Mouse (Mus musculus): Measurements from ENCODE around the gene Myh4. TPM values are rescaled to one million over a fixed set of nuclear protein-coding genes. Genes with fewer than 3 reads are reported as not detected.

Myh4 gene
- total RNA-seq, 2 experiments from 2014 or later: 0.07 to 0.15 TPM

DNA sequence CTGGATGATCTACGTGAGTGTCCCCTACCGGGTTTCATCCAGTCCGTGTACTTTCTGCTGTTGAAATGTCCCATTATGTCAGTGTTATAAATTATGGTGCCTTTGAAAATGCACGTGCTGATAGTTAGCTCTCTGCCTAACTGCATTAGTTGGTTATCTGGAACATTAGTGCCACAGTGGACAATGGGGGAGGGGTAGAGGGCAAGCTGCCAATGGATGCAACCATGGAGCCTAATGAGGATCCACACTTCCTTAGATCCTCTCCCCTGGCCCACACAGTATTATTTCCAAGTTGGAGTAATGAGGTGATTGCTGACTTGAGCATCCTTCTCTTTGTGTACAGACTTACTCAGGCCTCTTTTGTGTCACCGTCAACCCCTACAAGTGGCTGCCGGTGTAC, 3.2 kb downstream of the Myh4 start:
- DNase-seq (ENCODE audit: low spot score in 2 of 2): no peak
- no peak for TF ChIP-seq CTCF (conservative IDR thresholded peaks at IDR 0.05)
- Histone ChIP-seq H3K4me3 (no peak overlapping the region), H3K27ac (no peak overlapping the region)

DNA sequence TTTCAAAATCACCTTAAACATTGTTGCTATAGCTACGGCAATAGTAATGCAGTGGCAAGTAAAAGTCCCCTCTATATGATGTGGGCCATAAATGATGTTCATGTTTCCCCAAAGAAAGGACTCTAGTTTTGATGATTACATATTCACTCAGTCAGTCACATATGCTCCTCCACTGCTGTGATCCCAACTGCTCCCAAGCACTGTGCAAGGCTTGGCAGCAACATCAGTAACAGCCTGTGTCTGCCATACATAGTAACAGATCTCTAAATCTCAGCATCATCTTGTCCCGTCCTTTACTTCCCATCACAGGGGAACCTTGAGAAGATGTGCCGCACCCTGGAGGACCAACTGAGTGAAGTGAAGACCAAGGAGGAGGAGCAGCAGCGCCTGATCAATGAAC, 15.9 kb downstream of the Myh4 start:
- Histone ChIP-seq H3K27ac (no peak overlapping the region), H3K4me3 (no peak overlapping the region)
- DNase-seq (ENCODE audit: low spot score in 2 of 2): peak; percentile 42
- TF ChIP-seq CTCF (conservative IDR thresholded peaks at IDR 0.05): no peak

- no peak overlapping the region for H3K4me3 ChIP-seq
- DNase-seq (ENCODE audit: low spot score in 2 of 2): no peak
- no peak for TF ChIP-seq CTCF (conservative IDR thresholded peaks at IDR 0.05)
- no peak overlapping the region for H3K27ac ChIP-seq
Measured at GRCm38 (mm10) chr11:67257048-67257447, 19.2 kb downstream of the Myh4 start.

DNA sequence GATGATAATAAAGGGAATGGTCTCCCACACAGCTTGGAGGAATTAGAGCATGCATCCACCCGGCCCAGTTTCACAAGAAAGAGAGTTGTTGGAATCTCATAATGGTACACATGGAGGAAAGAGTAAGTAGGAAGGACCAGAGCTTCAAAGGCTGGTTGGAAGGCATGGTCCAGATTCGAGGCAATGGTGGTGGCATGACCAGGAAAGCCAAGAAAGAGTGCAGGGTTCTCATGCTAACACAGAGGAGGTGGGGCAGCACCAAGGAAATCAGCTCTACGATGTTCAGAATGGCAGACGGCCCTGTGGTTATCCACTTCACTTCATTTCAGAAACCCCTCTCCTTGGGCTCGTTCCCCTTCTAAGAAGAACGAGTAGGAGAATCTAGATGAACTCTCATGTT, 23.1 kb downstream of the Myh4 start:
- no peak for TF ChIP-seq CTCF (conservative IDR thresholded peaks at IDR 0.05)
- no peak overlapping the region for H3K4me3 ChIP-seq

DNA sequence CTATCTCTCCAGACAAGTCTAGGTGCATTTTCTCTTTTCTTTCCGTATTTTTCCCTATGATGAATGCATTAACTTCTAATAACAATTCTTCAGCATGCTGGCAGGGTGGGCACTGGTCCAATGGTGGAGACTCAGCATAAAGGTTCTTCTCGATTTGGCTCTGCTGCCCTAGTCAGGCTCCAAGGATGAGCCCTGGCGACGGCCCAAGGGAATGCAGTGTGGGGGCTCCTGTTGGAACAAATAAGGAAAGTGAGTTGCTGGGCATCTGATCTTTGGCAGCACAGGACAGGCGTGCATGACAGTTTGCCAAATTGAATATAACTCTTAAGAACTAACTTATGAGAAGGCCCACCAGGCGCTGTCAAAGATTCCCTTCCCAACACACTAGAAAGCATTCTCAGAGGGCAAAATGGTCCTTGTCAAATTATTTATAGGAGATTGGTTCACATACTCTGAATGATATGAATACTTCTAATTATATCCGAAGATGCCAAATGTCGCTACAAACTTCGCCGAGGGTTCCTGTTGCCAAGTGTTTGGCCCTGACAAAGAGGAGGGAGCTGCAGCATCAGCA, 38.9 kb downstream of the Myh4 start, which contains the start of gene Myh8:
Myh8 (plus strand) TSS at position 524 of the 574 bp plus-strand sequence.
- DNase-seq (ENCODE audit: low spot score in 2 of 2): no peak
- TF ChIP-seq CTCF (conservative IDR thresholded peaks at IDR 0.05): no peak
- no peak within 1 kb of the TSS for H3K27ac ChIP-seq
- H3K4me3 ChIP-seq: no peak within 1 kb of the TSS

More for the DNA sequence above, 23.1 kb downstream of the Myh4 start:
- no peak for DNase-seq (ENCODE audit: low spot score in 2 of 2)
- H3K27ac ChIP-seq: no peak overlapping the region

DNA sequence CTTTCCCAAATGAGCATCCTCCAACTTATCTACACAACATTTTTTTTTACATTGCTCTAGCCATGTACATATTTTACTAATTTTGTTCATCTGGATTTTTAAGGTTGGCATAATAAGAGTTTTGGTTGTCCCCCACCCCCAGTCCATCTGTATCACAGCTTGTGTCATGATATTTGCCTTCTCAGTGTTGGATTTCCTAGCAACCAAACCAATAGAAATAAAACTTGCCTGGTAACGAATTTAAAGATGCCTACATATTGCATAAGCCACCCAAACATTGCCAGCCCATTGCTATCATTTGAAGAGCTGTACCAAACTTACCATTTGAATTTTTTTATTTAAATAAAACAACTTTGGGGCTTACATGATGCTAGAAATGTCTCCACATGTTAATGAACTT, 55.6 kb downstream of the Myh4 start:
- DNase-seq (ENCODE audit: low spot score in 2 of 2): peak; percentile 30 to 48
- Histone ChIP-seq H3K4me3 (no peak overlapping the region), H3K27ac (peak overlapping the region; percentile 77)
- TF ChIP-seq CTCF (conservative IDR thresholded peaks at IDR 0.05): no peak

Other genes starting within 250 kb of the Myh4 start
- under 1 TPM; 0.44 to 0.95 TPM for gene Tmem220, start 212.9 kb upstream of the Myh4 start, total RNA-seq (2021)
- 10 to 100 TPM; 27.7 to 29.3 TPM for gene Adprm, start 185.4 kb upstream of the Myh4 start, total RNA-seq (2021)
- gene Sco1, start 185.4 kb upstream of the Myh4 start, total RNA-seq (2021): 10 to 100 TPM in 1 of 2 experiments, 1 to 10 TPM in 1; 9.4 to 10.6 TPM
- under 1 TPM; 0.67 to 0.91 TPM for gene Myh3, start 159.7 kb upstream of the Myh4 start, total RNA-seq (2021)
- under 1 TPM; 0.10 to 0.18 TPM for gene Myh2, start 67.0 kb upstream of the Myh4 start, total RNA-seq (2021)
- gene Myh1, start 38.0 kb upstream of the Myh4 start, total RNA-seq (2021): under 1 TPM; 0.17 to 0.20 TPM
- gene Myh8, start 39.1 kb downstream of the Myh4 start, total RNA-seq (2021): 1 to 10 TPM; 1.3 to 1.4 TPM
- under 1 TPM; 0.10 to 0.12 TPM for gene Myh13, start 83.6 kb downstream of the Myh4 start, total RNA-seq (2021)
- 100 to 1,000 TPM; 453 to 462 TPM for gene Gas7, start 217.4 kb downstream of the Myh4 start, total RNA-seq (2021)